Mouse (Mus musculus): ENCODE data around the gene Mdga1.

GRCm38 (mm10) chr17:29888981-29889980 is 80.6 kb downstream of the Mdga1 start:
- TF ChIP-seq CTCF (IDR thresholded peaks at IDR 0.05; ENCODE audit: control insufficient read depth, insufficient read depth, insufficient read length), result no peak
- no peak for TF ChIP-seq MAX (IDR thresholded peaks at IDR 0.05)
